Mouse (Mus musculus) hematopoietic stem cell, adult 5-6 weeks (primary cell): ENCODE results near the gene Ssu72. TPM values are rescaled to one million over a fixed set of nuclear protein-coding genes. Genes with fewer than 3 reads are reported as not detected.
"Not testable (repeated sequence)": the region's sequence is repeated elsewhere in the genome, so short reads cannot be mapped to it uniquely, and the experiment has no call there.

Experiments used
- ATAC-seq, 2 experiments: fragments of 125-278 bp in 1 of 2; replicated peaks in 1 of 2; 2 replicates each; pipeline ENCODE4 v1.8.0; 2016 to 2017; ENCODE audit warnings: inconsistent platforms in 2 of 2, mild to moderate bottlenecking in 2 of 2, moderate number of reproducible peaks in 2 of 2, low read depth in 1 of 2, moderate TSS enrichment in 1 of 2; ENCODE audit not compliant: low FRiP score in 2 of 2, poor library complexity in 2 of 2, severe bottlenecking in 2 of 2, insufficient read depth in 1 of 2, low TSS enrichment in 1 of 2
- total RNA-seq: library from RNA; stranded (forward); fragments of 172-1452, 232-1000 nt; gene quantifications from 2 replicates; pipeline ENCODE4 v1.2.3, GENCODE M21; 2017

Ssu72 gene
- 73.4 and 97.7 TPM in 2 replicates for total RNA-seq

DNA sequence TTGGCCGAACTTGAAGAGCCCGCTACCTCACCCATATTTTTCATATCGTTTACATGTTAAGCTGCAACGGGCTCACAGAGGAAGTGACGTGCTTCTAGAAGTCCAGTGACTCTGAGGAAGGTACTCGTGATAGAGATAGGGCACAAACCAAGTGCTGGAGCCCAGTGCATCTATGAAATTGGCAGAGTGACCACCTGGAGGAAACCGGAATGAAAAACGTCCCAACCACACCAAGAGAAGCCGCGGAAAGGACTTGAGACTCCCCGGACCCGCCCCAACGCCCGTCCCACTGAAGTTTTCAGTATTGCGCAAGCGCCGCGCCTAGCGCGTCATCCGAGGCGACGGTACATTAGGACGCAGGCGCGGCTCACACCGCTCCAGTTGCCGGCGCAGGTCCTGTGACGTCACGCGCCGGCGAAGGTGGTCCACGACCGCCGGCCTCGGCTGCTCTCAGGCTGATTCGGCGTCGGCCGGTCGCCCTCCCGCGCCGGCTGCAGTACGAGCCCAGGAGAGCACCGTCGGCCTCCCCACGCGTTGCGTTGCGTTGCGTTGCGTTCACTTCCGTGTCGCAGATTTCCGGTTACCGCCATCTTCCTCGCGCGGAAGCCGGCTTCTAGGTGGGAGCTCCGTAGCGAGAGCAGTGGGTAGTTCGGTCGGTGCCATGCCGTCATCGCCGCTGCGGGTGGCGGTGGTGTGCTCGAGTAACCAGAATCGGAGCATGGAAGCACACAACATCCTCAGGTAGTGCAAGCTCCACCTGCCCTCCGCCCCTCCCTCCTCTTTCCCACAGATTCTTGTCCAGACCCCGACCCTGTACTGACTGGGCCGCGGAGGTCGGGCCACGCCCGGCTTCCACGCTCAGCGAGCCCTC lies at the start of gene Ssu72:
Gene Ssu72 (plus strand): TSS at position 80 of the 871 bp plus-strand sequence.
- ATAC-seq: peak; percentile 88 to 91

DNA sequence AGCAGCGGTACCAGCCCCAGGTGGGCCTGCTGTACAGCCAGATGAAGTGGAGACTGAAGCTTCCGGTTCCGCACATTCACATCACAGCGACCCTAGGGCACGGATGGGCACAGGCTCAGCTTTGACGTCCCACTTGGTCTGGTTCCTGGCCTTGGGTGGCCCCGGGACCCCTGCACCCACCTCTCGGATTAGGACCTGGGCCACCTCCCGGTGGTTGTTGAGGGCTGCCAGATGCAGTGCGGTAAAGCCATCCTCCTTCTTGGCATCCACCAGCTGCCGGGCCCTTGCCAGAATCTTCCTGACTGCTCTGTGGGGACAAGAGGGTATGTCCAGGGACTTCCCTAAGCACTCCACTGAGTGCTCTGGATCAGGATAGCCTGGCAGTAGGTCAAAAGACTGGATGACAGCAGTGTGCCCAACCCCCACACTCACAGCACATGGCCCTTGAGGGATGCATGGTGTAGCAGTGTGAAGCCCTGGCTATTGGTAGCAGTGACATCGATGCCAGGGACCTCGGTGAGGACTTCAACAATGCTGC lies 48.3 kb upstream of the Ssu72 start:
- no peak for ATAC-seq

DNA sequence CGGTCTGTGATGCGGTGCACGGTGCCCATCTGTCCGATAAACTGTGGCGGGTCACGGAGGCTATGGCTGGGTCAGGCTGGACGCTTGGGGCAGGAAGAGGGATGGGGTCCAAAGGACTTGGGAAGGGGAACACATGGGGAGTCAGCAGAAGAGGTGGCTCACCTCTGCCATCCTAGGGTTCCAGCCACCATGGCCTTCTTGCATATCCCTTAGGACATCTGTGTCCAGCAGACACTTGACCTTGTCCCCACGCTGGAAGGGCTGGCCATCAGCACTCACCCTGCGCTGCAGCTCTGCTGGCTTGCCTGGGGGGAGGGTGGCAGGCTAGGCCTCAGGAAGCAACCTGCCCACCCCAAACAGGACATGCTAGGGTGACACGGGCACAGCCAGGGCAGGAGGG lies 45.6 kb upstream of the Ssu72 start:
- ATAC-seq: no peak

DNA sequence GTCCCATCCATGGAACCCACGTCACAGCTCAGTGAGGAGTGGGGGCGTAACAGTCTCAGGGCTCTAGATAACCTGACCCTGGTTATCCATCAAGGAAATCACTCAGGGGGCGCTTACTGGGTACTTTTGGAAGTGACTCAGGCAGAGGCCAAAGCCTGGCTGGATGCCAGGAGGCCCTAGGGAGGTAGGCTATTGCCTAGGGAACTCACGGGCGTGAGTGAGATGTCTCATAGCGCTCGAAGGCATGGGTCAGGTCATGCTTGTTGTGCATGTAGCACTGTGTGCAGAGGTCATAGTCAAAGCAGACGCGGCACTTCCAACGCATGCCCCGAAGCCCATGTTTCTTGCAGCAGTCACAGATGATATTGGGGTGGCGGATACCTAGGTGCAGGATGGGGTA lies 44.0 kb upstream of the Ssu72 start:
- ATAC-seq: no peak

DNA sequence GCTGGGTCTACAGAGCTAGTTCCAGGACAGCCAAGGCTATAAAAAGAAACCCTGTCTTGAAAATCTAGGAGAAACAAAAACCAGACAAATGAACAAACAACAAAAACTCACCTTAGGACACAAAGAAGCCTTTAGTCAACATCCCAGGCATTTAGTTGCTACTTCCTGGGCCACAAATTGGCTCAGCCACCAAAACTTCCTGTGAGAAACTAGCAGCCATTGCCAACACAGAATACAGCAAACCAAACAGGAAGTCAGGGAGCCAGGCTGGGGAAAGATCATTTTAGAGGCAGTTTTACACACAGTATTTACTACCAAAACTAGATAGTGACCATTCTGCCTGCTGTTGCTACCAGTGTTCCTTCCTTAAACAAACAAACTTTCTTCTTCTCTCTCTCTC lies 37.7 kb upstream of the Ssu72 start:
- ATAC-seq: no peak

DNA sequence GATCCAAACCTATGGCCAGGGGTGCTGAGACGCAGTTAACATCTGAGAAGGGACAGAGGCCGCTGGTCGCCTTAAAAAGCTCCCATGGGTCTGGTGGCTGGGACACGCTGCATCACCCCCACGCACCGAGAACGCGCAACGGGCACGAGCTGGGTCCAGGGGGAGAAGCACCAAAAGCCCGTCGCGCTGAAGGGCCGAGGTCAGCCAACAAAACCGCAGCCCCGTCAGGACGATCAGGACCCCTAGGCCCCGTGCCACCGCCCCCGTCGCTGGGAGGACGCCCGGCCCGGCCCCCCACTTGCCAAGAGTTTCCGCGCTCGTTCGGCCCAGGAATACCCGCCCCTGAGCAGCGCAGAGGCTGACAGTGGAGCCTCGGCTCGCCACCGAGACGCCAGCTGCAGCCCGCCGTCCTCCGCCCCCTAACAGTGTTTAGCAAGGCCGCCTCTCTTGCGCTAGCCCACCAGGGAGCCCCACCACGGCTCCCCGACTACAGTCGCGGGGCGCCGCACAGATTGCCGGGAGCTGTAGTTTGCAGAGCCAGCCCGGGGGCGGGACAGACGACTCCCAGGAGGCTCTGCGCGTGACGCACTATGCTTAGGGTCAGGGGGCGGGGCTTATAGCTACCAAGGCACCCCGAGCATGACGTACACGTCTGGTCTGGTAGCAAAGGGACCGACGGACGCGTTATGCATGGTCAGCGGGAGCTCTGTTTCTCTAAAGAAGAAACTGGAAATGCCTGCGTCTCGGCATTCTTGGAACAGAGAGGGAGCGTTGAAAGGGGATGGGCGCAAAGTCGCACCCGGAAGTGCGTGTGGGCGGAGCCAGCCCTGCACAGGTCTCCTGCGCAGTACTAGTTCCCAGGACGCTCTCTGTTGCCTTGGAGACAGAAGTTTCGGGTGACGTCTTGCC lies 35.7 kb upstream of the Ssu72 start, which contains the start of gene Mib2:
Gene Mib2 (minus strand): TSS at position 510 of the 909 bp plus-strand sequence.
- peak; percentile 98 for ATAC-seq

DNA sequence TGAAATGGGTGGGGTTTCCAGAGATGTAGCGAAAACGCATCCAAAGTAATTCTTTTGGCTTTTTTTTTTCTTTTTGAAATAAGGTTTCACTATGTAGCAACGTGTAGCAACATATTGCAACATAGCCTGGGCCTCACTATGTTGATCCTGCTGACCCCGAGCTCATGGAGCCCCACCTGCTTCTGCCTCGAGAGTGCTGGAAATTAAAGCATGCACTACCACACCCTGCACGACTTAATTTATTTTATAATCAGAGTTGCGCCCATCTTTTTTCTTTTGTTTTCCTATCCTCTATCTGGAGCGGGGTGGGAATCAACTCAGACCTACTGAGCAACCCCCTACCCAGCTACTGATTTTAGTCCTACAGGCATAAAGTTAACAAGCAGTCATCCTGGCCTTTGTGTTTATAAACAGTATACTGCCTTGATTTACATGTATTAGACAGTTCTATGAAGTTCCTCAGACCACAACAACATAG lies 35.0 kb upstream of the Ssu72 start:
- ATAC-seq: no peak

DNA sequence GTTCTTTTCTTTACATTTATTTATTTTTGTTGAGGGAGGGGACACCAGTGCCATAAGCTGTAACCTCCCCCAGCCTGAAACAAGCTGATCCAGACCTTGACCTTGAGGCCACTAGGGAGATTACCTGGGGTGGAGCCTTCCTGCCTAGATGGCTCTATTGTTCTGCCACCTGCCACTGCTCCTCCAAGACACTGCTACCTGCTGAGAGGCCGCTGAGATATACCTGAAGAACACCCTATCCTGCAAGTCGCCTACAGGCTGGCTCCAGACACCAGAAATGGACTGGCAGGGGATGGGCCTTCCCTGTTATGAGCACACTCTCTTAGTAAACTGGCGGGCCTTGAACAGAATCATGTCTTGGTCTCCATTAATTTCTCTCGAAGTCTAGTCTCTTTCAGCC lies 34.4 kb upstream of the Ssu72 start:
- not testable (repeated sequence) for ATAC-seq

DNA sequence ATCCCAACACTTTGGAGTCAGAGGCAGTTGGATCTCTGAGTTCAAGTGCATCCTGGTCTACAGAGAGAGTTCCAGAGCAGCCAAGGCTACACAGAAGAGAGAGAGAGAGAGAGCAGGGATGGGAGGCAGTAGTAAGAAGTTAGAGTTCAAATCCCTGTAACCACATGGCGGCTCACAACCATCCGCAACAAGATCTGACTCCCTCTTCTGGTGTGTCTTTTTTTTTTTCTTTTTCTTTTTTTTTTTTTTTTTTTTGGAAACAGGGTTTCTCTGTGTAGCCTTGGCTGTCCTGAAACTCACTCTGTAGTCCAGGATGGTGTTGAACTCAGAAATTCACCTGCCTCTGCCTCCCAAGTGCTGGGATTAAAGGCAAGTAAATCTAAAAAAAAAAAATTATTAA lies 32.5 kb upstream of the Ssu72 start:
- no peak for ATAC-seq

DNA sequence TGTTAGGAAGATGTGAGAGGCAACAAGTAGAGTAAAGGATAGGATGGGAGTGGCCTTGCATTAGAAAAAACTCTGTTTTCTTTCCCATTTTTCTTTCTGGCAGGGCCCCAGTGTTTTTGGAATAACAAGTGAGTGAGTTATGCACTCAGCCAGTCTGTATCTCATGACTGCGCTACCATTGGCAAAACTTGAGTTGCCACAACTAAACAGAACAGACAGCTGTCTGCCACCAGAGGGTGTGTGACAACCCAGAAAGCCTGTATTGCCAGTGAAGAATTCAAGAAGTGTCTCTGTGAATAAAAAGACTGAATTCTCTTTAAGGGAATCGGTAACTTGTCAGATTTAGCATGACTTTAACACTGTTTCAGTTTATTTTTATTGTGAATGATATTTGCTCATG lies 28.6 kb upstream of the Ssu72 start:
- peak in 1 of 2 experiments; percentile 45; a peak in 2 of 4 replicates for ATAC-seq

DNA sequence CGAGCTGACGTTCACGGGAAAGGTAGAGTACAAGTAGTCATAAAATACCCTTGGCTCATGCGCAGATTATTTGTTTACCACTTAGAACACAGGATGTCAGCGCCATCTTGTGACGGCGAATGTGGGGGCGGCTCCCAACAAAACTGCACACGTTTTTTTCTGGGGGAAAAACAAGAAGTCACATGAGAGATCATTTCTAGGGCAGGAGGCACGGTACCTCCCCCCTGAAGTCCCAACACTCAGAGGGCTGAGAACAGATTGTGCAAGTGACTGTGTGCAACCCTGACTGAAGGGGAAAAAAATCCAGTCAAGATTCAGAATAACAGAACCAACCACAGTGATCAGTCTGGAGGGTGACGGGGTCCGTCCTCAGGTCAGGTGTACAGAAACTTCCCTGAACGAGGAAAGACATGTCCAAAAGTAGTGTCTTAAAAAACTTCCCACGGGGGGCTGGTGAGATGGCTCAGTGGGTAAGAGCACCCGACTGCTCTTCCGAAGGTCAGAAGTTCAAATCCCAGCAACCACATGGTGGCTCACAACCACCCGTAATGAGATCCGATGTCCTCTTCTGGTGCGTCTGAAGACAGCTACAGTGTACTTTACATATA lies 20.8 kb upstream of the Ssu72 start:
- not testable (repeated sequence) for ATAC-seq

DNA sequence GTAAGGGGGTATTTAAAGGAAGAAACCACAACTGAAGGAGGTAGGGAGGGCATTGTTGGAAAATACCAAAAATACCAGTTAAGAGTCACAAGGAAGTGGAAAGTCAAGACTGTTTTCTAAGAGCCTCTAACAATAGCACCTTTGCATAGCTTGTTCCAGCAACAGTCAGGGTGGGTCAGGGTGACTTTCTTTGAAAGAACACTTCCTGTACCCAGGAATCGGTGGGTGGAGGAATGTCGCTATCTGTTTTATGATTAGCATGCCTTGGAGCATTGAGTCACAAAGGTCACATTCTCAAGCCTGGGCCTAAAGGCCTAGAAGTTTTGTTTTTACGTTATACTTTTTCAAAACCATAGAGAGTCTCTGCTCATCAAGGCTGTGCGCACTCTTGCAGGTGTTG lies 16.8 kb upstream of the Ssu72 start:
- ATAC-seq: not testable (repeated sequence)

DNA sequence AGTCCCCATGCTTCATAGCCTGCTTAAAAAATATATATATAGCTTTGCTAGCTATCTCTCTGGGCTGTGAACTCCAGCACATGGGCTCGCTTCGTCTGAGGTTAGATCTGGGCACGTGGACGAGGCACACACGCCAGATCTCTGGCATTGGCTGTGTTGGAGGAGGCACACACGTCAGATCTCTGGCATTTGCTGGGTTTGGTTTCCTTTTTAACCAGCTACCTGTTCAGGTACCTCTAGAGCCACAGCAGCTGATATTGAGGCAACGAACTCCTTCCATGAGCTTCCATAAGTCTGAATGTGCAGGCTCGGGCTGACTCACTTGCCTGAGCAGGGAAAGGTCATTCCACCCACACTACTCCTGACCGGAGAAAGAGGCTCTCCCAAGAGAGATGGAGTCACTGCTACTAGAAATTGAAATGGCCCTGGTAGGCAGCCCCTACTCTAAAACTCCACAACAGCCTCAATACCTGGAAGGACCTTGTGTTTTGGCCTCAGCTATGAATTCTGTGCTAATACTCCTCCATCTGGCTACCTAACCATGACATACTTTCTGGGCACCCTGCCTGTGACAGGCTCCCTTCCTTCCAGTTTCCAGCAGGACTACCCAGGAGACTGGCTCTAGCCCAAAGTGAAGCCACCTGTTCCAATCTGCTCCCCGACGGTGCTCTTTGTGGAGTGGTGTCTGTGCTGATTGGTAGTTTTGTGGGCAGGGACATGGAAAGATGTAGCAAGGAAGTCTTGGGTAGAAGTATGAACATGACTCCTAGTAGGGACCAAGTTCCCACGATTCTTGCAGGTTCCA lies 13.8 kb upstream of the Ssu72 start:
- ATAC-seq: no peak

DNA sequence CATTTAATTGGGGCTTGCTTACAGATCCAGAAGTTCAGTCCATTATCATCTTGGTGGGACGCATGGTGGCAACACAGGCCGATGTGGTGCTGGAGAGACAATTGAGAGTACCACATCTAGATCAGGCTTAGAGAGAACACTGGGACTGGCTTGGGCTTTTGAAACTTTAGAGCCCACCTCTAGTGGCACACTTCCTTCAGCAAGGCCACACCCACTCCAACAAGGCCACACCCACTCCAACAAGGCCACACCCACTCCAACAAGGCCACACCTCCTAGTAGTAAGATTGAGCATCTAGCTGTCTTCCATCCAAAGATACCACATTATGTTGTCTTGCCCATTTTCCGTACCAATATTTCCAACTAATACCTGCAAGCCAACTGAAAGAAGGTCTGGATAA lies 12.2 kb upstream of the Ssu72 start:
- ATAC-seq: no peak

DNA sequence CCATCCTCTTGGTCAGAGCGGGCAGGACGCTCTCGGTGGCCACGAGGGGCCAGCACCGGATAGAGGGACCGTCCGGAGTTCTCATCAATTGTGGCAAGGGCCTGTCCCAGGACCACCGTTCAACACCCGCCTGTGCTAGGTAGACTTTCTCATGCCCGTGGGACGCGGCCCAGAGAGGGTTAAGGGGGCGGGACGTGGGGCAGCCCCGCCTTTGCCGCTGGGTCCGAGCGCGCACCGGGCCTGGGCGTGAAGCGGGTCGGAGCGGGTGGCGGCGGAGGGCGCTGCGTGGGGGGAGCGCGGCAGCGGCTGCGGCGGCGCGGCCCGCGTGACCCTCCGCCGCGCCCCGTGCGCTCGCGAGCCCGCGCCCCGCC lies 10.5 kb upstream of the Ssu72 start, which contains the start of gene Fndc10:
Gene Fndc10 (plus strand): TSS at position 232 of the 371 bp plus-strand sequence.
- peak in 1 of 2 experiments; percentile 46; a peak in 2 of 4 replicates for ATAC-seq

DNA sequence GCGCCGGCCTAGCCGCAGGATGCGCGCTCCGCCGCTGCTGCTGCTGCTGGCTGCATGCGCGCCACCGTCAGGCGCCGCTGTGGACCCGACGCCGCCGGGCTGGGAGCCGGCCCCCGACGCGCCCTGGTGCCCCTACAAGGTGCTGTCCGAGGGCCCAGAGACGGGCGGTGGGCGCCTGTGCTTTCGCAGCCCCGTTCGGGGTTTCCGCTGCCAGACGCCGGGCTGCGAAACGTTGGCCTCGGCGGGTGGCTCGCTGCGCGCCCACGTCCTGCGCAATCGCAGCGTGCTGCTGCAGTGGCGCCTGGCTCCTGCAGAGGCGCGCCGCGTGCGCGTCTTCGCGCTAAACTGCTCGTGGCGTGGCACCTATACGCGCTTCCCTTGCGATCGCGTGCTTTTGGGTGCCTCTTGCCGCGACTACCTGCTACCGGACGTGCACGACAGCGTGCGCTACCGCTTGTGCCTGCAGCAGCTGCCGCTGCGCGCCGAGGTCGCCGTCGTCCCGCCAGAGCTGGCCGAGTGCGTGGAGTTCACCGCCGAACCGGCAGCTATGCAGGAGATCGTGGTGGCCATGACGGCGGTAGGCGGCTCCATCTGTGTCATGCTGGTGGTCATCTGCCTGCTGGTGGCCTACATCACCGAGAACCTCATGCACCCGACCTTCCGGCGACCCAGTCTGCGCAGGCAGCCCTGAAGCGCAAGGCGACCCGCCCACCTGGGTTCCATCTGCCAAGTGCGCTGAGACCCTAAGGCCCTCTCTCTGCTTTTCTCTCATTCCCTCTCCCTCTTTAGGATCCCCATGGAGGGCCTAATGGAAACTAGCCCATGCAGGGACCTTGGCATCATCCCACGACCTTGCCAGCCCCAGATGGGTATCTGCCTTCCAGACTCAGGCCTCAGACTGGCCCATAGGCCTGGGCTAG lies 9.9 kb upstream of the Ssu72 start:
- peak; percentile 46 to 66; a peak in 3 of 4 replicates for ATAC-seq
